Mouse (Mus musculus) G1E (cell line): ENCODE measurements around the gene Atrnl1. TPM values are rescaled to one million over a fixed set of nuclear protein-coding genes. Genes with fewer than 3 reads are reported as not detected.

Experiments
- ATAC-seq: 2 replicates; pipeline ENCODE4 v1.8.0; 2016; ENCODE audit warnings: mild to moderate bottlenecking; ENCODE audit not compliant: insufficient number of reproducible peaks, poor library complexity, low FRiP score, severe bottlenecking; ENCODE audit errors: extremely low read depth
- DNase-seq: peaks from one replicate; pipeline ENCODE4 v3.0.0; 2012; ENCODE audit warnings: low spot score
- H3K27me3 ChIP-seq: 2 replicates; pipeline ENCODE4 v1.6.1; 2012; ENCODE audit warnings: mild to moderate bottlenecking, low read length, inconsistent platforms; ENCODE audit not compliant: insufficient read depth
- H3K36me3 ChIP-seq: replicated peaks from 2 replicates; pipeline ENCODE3; 2012; ENCODE audit warnings: mild to moderate bottlenecking, inconsistent platforms
- H3K4me1 ChIP-seq: 2 replicates; pipeline ENCODE4 v1.6.1; 2012; ENCODE audit warnings: low read depth, low read length, inconsistent platforms, mixed read lengths; ENCODE audit not compliant: insufficient read depth
- H3K4me3 ChIP-seq: 2 replicates; pipeline ENCODE4 v1.5.1; 2012; ENCODE audit warnings: low read depth, mild to moderate bottlenecking, inconsistent platforms, low read length, moderate library complexity, mixed read lengths
- H3K9me3 ChIP-seq: replicated peaks from 2 replicates; pipeline ENCODE4 v1.6.1; 2012; ENCODE audit warnings: inconsistent platforms
- CTCF ChIP-seq: IDR thresholded peaks from 2 replicates; pipeline ENCODE4 v1.5.1; 2012; ENCODE audit warnings: low read depth, low read length, inconsistent platforms, mixed read lengths
- GATA1 ChIP-seq: IDR thresholded peaks from 2 replicates; pipeline ENCODE4 v1.6.1; 2012; ENCODE audit warnings: borderline replicate concordance, low read length, inconsistent platforms, mixed read lengths
- GATA2 ChIP-seq: IDR thresholded peaks from 2 replicates; pipeline ENCODE4 v1.6.1; 2012; ENCODE audit warnings: low read depth, low read length, inconsistent platforms, borderline replicate concordance
- POLR2AphosphoS5 ChIP-seq: IDR thresholded peaks from 2 replicates; pipeline ENCODE4 v1.6.1; 2012; ENCODE audit warnings: low read depth, low read length, inconsistent platforms; ENCODE audit not compliant: insufficient replicate concordance
- TAL1 ChIP-seq: conservative IDR thresholded peaks from 2 replicates; pipeline ENCODE4 v1.6.1; 2012; ENCODE audit warnings: low read depth, low read length, inconsistent platforms, mixed read lengths
- polyA plus RNA-seq: library from polyadenylated mRNA; stranded (reverse); fragments of >175 nt; gene quantifications from 2 replicates; pipeline ENCODE4 v1.2.3, GENCODE M21; 2012
- total RNA-seq, 2 experiments: library from RNA; stranded (forward) in 1 of 2; stranded (reverse) in 1 of 2; fragments of 200-1000 nt in 1 of 2; fragments of >200 nt in 1 of 2; fragmentation: Nextera tagmentation in 1 of 2; gene quantifications; 2 replicates each; pipeline ENCODE4 v1.2.3; 2014 to 2017

Atrnl1 gene
- total and polyA plus RNA-seq, 3 experiments, result 0.52 to 5.8 (median 3.2) TPM

DNA sequence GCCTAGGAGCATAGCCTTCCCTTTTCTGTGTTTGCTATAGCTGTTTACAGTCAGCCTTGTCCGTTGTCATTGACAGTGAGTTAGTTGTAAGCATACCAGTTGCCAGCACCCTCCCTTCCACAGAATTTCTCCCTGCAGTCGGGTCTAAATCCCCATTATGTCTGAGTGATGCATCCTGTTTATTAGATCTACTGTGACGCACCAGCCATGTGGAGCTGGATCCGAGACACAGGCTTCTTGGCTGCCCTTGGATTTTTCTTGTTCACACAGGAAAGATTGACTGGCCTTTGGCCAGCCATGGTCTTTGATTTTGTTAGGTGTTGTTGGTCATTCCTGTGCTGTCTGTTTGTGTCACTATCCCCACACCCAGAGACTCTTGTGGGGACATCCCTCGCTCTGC lies 102.3 kb downstream of the Atrnl1 start:
- ATAC-seq, result no peak
- TF ChIP-seq POLR2AphosphoS5 (no peak), GATA1 (no peak), GATA2 (no peak), TAL1 (no peak), CTCF (no peak)

DNA sequence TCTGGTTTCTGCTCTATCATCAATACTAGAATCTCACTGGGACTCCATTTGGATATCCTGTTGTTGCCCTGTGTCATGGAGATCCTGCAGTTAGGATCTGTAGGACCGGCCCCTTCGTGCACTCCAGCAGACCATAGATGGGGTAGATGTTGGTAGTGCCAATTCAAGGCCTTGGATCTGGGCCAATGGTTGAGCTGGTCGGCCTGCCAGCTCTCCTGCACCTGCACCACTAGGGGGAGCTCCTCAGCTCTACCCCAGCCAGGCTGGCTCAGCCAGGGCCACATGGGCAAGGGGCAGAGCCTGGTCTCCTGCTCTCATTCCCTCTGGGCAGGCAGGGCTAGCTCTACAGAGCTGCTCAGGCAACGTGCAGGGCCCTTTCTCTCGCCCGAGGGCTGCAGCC lies 114.1 kb downstream of the Atrnl1 start:
- TF ChIP-seq CTCF (peak; percentile 72; the same call in 1 of the 2 replicates), TAL1 (no peak)
- ATAC-seq (peak; percentile 49; the same call in 1 of the 2 replicates), DNase-seq (peak; percentile 20)

More for the DNA sequence above, 102.3 kb downstream of the Atrnl1 start:
- 0 out of 2 replicates have a peak, but pooled peaks cover under 1% of the 10 kb centered on the region for H3K9me3 ChIP-seq
- no peaks in the 10 kb centered on the region for H3K27me3 ChIP-seq
- no peak overlapping the region for H3K4me3 ChIP-seq
- peaks cover 3% of the 10 kb centered on the region for H3K36me3 ChIP-seq
- no peaks in the 10 kb centered on the region for H3K4me1 ChIP-seq
- no peak for DNase-seq

DNA sequence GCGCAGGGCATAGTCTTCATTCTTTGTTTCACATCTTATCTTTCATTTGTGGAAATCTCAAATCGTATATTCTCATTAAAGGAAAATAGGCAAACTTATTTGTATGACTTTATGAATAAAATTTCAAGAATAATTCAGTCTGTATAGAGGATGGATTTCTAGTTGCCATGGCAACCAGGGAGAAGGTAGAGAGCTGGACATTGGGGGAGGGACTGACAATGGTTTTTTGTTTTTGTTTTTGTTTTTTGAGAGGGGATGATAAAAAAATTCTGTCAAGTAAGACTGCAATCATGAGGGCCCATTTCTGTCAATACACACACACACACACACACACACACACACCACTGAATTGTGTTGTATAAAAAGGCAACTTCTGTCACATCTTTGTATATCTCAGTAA lies 114.5 kb downstream of the Atrnl1 start:
- no peaks in the 10 kb centered on the region for H3K27me3 ChIP-seq
- no peaks in the 10 kb centered on the region for H3K4me1 ChIP-seq
- H3K36me3 ChIP-seq, result no peaks in the 10 kb centered on the region
- H3K4me3 ChIP-seq, result no peak overlapping the region
- DNase-seq, result no peak
- TF ChIP-seq GATA1 (no peak), CTCF (no peak), GATA2 (no peak), TAL1 (no peak), POLR2AphosphoS5 (no peak)
- no peaks in the 10 kb centered on the region for H3K9me3 ChIP-seq
- ATAC-seq, result no peak

More for the DNA sequence above, 114.1 kb downstream of the Atrnl1 start:
- H3K4me1 ChIP-seq, result no peaks in the 10 kb centered on the region
- H3K36me3 ChIP-seq, result no peaks in the 10 kb centered on the region
- H3K4me3 ChIP-seq, result no peak overlapping the region
- no peaks in the 10 kb centered on the region for H3K9me3 ChIP-seq
- H3K27me3 ChIP-seq, result no peaks in the 10 kb centered on the region

- no peaks in the 10 kb centered on the region for H3K9me3 ChIP-seq
- no peak for ATAC-seq
- TF ChIP-seq TAL1 (no peak), CTCF (no peak)
- H3K27me3 ChIP-seq, result no peaks in the 10 kb centered on the region
- H3K4me1 ChIP-seq, result no peaks in the 10 kb centered on the region
- DNase-seq, result no peak
- no peaks in the 10 kb centered on the region for H3K36me3 ChIP-seq
- H3K4me3 ChIP-seq, result no peak overlapping the region
Measured at GRCm38 (mm10) chr19:57727009-57727408, 116.2 kb downstream of the Atrnl1 start.

DNA sequence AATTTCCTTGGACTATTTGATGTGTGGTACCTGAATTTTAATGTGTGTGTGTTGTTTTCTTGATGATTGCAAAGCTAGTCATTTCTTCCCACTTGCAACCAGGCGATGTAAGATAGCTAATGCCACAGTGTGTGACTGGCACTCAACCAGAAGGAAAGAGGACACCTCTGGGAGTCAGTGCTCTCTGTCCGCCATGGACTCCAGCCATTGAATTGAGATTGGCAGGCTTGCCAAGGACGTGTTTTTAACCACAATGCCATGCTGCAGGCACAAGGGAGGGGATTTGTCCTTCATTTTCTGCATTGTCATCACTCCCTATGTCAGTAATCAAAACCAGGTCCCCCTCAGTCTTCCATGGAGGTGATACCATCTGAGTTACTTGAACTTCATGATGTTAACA lies 126.6 kb downstream of the Atrnl1 start:
- no peak overlapping the region for H3K4me3 ChIP-seq
- DNase-seq (no peak), ATAC-seq (no peak)
- TF ChIP-seq GATA2, result no peak
- no peak for TF ChIP-seq CTCF
- TF ChIP-seq TAL1, result no peak
- no peak for TF ChIP-seq GATA1
- TF ChIP-seq POLR2AphosphoS5, result no peak
- H3K9me3 ChIP-seq, result peaks cover 3% of the 10 kb centered on the region; the same call in 1 of the 2 replicates
- no peaks in the 10 kb centered on the region for H3K36me3 ChIP-seq
- H3K4me1 ChIP-seq, result no peaks in the 10 kb centered on the region
- H3K27me3 ChIP-seq, result no peaks in the 10 kb centered on the region

DNA sequence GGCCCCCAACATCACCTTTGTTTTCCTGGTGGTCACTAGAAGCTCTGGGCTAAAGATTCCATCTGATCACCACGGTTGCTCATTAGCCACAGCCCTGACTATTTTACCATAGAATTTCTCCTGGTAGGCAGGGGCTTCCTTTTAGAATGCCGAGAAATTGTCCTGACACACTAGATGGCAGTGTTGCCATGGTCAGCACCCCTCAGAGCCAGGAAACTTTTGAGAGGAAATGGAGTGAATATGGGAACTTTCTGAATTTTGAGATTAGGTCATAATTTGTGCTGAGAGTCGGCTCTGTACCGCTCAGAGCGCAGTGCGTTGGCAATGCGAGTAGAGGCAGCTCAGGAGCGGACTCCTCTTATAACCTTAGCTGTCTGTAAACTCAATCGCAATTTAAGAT lies 134.7 kb downstream of the Atrnl1 start:
- no peak for ATAC-seq
- Histone ChIP-seq H3K4me3 (no peak overlapping the region), H3K27me3 (no peaks in the 10 kb centered on the region), H3K36me3 (no peaks in the 10 kb centered on the region), H3K4me1 (no peaks in the 10 kb centered on the region), H3K9me3 (no peaks in the 10 kb centered on the region)
- TF ChIP-seq GATA1, result no peak
- TF ChIP-seq GATA2, result no peak
- TF ChIP-seq CTCF, result no peak
- TF ChIP-seq TAL1, result no peak
- no peak for TF ChIP-seq POLR2AphosphoS5
- DNase-seq, result no peak

DNA sequence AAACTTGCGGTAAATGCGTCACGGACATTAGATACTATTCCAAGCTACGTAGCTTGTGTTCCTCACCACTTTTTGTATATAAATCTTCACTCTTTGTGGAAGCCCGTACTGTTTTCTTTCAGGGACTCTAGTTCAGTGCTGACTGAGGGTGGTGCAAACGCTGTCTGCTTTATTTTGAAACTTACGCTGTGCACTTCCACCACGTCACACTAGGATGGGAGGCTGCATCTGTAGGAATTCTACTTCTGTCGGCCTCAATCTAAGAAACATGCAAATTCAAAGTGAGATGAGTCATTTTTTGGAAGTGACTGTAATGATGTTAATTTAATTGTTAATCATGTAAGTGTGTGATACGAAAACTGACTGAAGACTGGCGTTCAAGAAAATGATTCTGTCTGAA lies 135.7 kb downstream of the Atrnl1 start:
- Histone ChIP-seq H3K9me3 (no peaks in the 10 kb centered on the region), H3K36me3 (no peaks in the 10 kb centered on the region), H3K27me3 (no peaks in the 10 kb centered on the region), H3K4me3 (no peak overlapping the region), H3K4me1 (no peaks in the 10 kb centered on the region)
- no peak for TF ChIP-seq POLR2AphosphoS5
- TF ChIP-seq GATA1, result no peak
- TF ChIP-seq GATA2, result no peak
- no peak for TF ChIP-seq TAL1
- TF ChIP-seq CTCF, result no peak
- ATAC-seq (no peak), DNase-seq (no peak)
